Mouse (Mus musculus) CH12.LX (cell line): ENCODE results near the gene Cma2.

ENCODE experiments used
- JUND ChIP-seq: conservative IDR thresholded peaks from 2 replicates; pipeline ENCODE4 v1.6.1; 2011; ENCODE audit warnings: low read depth, low read length, improper control_type of control experiment
- POLR2A ChIP-seq: IDR thresholded peaks from 2 replicates; pipeline ENCODE4 v1.6.1; 2011; ENCODE audit warnings: low read depth, mild to moderate bottlenecking, improper control_type of control experiment, low read length
- USF1 ChIP-seq: IDR thresholded peaks from 2 replicates; pipeline ENCODE4 v1.6.1; 2014; ENCODE audit warnings: low read depth, mild to moderate bottlenecking, inconsistent platforms, low read length, improper control_type of control experiment
- ZC3H11A ChIP-seq: IDR thresholded peaks from 2 replicates; pipeline ENCODE4 v1.6.1; 2012; ENCODE audit warnings: low read depth, mild to moderate bottlenecking, inconsistent platforms, low read length, improper control_type of control experiment

DNA sequence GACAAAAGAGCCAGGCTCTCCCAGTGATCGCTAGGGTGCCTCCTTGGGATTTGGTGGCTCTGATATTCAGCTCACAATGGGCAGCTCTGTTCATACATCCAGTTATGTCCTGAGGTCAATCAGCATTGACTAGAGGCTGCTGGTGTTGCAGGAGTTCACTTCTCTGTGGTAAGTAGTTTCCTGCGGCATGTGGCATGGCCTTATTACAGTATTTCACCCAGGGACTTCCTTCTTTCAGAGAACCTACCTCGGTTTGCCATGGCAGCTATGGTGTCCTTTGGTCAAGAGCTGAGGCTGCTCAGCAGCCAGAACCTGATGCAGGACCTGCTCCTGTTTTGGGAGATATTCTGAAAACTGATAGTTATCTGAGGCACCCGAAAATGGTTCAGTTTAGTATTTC lies 23.9 kb upstream of the Cma2 start:
- TF ChIP-seq ZC3H11A (no peak), USF1 (no peak), JUND (no peak), POLR2A (no peak)
